Mouse (Mus musculus): Measurements from ENCODE around the gene Plau. TPM values are rescaled to one million over a fixed set of nuclear protein-coding genes. Genes with fewer than 3 reads are reported as not detected.

Plau gene
- total RNA-seq, 2 experiments from 2014 or later: 4.2 to 4.3 TPM

Other genes starting within 250 kb of the Plau start
- gene Usp54, start 195.6 kb upstream of the Plau start, total RNA-seq (2021): 10 to 100 TPM; 49.1 to 57.8 TPM
- not detected for gene Myoz1, start 180.1 kb upstream of the Plau start, total RNA-seq (2021)
- gene Synpo2l, start 168.3 kb upstream of the Plau start, total RNA-seq (2021): under 1 TPM; 0.15 TPM
- gene Sec24c, start 162.4 kb upstream of the Plau start, total RNA-seq (2021): 100 to 1,000 TPM; 116 to 125 TPM
- gene Fut11, start 141.7 kb upstream of the Plau start, total RNA-seq (2021): 10 to 100 TPM; 15.1 to 16.4 TPM
- gene Chchd1, start 133.7 kb upstream of the Plau start, total RNA-seq (2021): 10 to 100 TPM; 48.8 to 50.0 TPM
- gene Zswim8, start 129.1 kb upstream of the Plau start, total RNA-seq (2021): 100 to 1,000 TPM; 154 to 187 TPM
- 10 to 100 TPM; 16.5 to 16.9 TPM for gene Ndst2, start 102.1 kb upstream of the Plau start, total RNA-seq (2021)
- gene Camk2g, start 42.6 kb upstream of the Plau start, total RNA-seq (2021): 100 to 1,000 TPM; 187 to 199 TPM
- 10 to 100 TPM; 30.5 to 36.1 TPM for gene Vcl, start 92.7 kb downstream of the Plau start, total RNA-seq (2021)
- 10 to 100 TPM; 76.3 to 78.0 TPM for gene Ap3m1, start 215.8 kb downstream of the Plau start, total RNA-seq (2021)
- 10 to 100 TPM; 62.6 to 77.3 TPM for gene Adk, start 215.9 kb downstream of the Plau start, total RNA-seq (2021)

Measured in layer of hippocampus, postnatal 36 days (tissue).